Mouse (Mus musculus): ENCODE measurements around the gene Gosr2. TPM values are rescaled to one million over a fixed set of nuclear protein-coding genes. Genes with fewer than 3 reads are reported as not detected.

Gene Gosr2
- polyA plus RNA-seq, 1 experiment from 2014 or later = 95.6 TPM

DNA sequence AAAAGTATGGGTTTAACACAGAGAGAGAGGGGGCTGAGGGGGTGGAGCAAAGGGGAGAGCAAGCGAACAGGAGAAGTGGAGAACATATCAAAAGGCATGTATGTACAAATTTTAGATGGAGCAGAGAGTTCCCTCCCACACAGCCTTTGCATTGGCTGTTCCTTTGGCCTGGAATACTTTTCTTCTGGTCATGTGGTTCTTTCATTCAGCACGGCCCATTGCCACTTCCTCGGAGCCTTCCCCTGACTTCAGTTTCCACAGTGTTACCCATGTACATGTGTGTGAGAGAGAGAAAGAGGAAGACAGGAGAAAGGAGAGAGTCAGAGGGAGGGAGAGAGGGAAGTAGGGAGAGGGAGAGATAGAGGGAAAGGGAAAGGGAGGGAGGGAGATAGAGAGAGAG, 62.2 kb downstream of the Gosr2 start:
- Histone ChIP-seq H3K9me3 (replicated peaks) (no peaks in the 10 kb centered on the region), H3K27ac (replicated peaks) (no peak overlapping the region), H3K4me3 (no peak overlapping the region), H3K4me1 (no peaks in the 10 kb centered on the region), H3K36me3 (no peaks in the 10 kb centered on the region), H3K27me3 (ENCODE audit: low read depth, poor library complexity, severe bottlenecking) (peaks cover 9% of the 10 kb centered on the region)
- DNase-seq (ENCODE audit: low spot score) = no peak
- 87% methylated on average over 3 of the region's 3 CpGs for WGBS

DNA sequence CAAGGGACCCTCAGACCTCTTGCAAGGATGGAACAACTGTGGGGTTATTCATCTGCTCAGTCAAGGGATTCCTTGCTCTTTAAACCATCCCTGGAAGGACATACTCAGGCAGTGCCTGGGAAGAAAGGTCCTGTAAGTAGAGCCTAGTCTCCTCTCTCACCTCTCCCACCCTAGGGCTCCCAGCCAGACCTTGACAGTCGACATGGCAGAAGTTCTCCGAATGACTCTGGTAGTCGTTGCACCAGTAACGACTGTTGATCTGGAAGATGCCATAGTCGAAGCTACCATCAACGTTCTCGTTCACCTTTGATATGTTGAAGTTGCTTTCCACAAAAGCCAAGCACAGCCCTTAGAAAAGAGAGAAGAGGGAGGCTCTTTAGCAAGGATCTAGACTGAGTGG, 62.9 kb downstream of the Gosr2 start:
- 89% methylated on average over 7 of the region's 7 CpGs for WGBS

DNA sequence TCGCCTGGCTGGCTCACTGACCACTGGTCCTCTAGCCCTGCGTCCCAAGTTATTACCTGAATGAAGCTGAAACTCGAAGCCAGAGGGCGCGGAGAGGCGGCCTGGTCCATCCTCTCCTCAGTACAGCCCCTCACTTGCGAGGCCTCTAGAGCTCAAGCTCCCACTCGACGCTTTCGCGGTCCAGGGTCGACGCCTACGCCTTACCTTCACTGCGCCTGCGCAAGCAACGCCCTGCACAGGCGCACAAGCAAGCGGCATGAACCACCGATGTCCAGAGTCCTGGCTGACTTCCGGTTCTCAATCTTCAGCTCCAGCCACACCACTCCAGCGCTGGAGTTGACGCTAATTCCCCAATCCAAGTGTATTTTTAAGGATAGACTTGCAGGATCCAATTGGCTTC, 70.2 kb downstream of the Gosr2 start:
- 82% methylated on average over 23 of the region's 23 CpGs for WGBS

More for the DNA sequence above, 62.9 kb downstream of the Gosr2 start:
- no peak for DNase-seq (ENCODE audit: low spot score)
- Histone ChIP-seq H3K36me3 (no peaks in the 10 kb centered on the region), H3K4me3 (no peak overlapping the region), H3K4me1 (no peaks in the 10 kb centered on the region), H3K27me3 (ENCODE audit: low read depth, poor library complexity, severe bottlenecking) (peaks cover 3% of the 10 kb centered on the region), H3K9me3 (replicated peaks) (no peaks in the 10 kb centered on the region), H3K27ac (replicated peaks) (no peak overlapping the region)

More for the DNA sequence above, 70.2 kb downstream of the Gosr2 start:
- Histone ChIP-seq H3K9me3 (replicated peaks) (no peaks in the 10 kb centered on the region), H3K4me3 (no peak overlapping the region), H3K4me1 (no peaks in the 10 kb centered on the region), H3K36me3 (no peaks in the 10 kb centered on the region), H3K27ac (replicated peaks) (no peak overlapping the region), H3K27me3 (ENCODE audit: low read depth, poor library complexity, severe bottlenecking) (no peaks in the 10 kb centered on the region)
- no peak for DNase-seq (ENCODE audit: low spot score)

Other genes with a start within 250 kb of the Gosr2 start
- not detected in 2 replicates for gene Lrrc37a, start 193.3 kb downstream of the Gosr2 start, polyA plus RNA-seq (2016; fragmentation: Nextera tagmentation; extraction: Ambion mirVana)
- gene Gm884, start 76.8 kb downstream of the Gosr2 start, polyA plus RNA-seq (2016; fragmentation: Nextera tagmentation; extraction: Ambion mirVana) = not detected in 2 replicates
- not detected in 2 replicates for gene Lyzl6, start 59.0 kb downstream of the Gosr2 start, polyA plus RNA-seq (2016; fragmentation: Nextera tagmentation; extraction: Ambion mirVana)
- gene Rprml, start 48.3 kb downstream of the Gosr2 start, polyA plus RNA-seq (2016; fragmentation: Nextera tagmentation; extraction: Ambion mirVana) = 0.14 TPM in 1 of 2 replicates, not detected in the other
- gene Wnt9b, start 51.9 kb upstream of the Gosr2 start, polyA plus RNA-seq (2016; fragmentation: Nextera tagmentation; extraction: Ambion mirVana) = 0.43 and 0.73 TPM in 2 replicates
- gene Wnt3, start 76.3 kb upstream of the Gosr2 start, polyA plus RNA-seq (2016; fragmentation: Nextera tagmentation; extraction: Ambion mirVana) = 9.8 and 10.8 TPM in 2 replicates

Data from midbrain, embryonic 10.5 days (tissue).